In the genomic region with DNA sequence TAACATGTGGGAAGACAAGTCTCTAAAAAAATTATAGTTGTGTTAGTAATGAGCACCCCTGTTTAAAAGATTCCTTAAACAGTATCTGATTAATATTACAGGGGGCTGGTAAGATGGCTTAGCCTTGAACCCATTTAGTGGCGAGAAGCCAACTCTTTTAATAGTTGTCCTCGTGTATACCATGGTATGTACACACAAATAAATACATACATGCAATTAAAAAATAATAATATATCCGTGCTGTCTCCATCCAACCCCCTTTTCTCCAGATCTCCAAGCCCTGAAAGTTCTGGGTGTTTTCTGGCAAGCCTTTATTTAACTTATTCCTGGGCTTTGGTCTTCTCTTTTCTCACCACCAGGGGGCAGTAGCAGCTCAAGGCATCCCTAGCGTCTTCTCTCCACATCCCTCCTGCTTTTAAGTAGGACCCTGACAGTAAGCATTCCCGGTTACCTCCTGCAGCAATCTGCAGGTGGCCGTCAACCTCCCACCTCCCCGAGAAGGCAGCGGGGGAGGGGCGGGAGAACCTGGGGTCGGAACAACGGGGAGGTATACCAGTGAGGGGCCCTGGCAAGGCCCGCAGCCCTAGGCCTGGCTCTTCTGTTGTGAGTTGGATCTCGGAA, we compare ENCODE assay signal across 9 mouse cellular contexts. TPM values are rescaled to one million over a fixed set of nuclear protein-coding genes. Genes with fewer than 3 reads are reported as not detected.
DNase-seq lines count a peak whose midpoint lies in the region; ATAC-seq and TF ChIP-seq lines count a peak whose summit lies in the region.
"Had no signal": no experiment of that assay in that cellular context is flagged by ENCODE, and none has a peak within 500 bp of the region (broad histone marks: within the 10 kb centered on the region; RNA-seq: fewer than 3 reads in every experiment).

No protein-coding gene starts in this region.

- DNase-seq in G1E (ENCODE audit: low spot score), result peak; percentile 26
- peak; percentile 72 for DNase-seq in brain, embryonic 18.5 days (ENCODE audit: low read depth, low spot score)
- peak; percentile 85 for DNase-seq in forebrain, embryonic 11.5 days (ENCODE audit: low spot score)
- DNase-seq in heart, postnatal 14 days, result peak; percentile 60 to 82
- peak; percentile 84 for DNase-seq in layer of hippocampus, adult 11-12 months (ENCODE audit: low spot score)
- peak; percentile 44 for DNase-seq in lung, adult 2 months
- peak; percentile 37 for DNase-seq in ovary, adult 18-20 months (ENCODE audit: low spot score)
- peak; percentile 73 for DNase-seq in thymus, postnatal 0 days (ENCODE audit: low spot score)

- H3K4me1 ChIP-seq in G1E (ENCODE audit: insufficient read depth, low read depth, low read length), result peaks cover 3% of the 10 kb centered on the region; the same call in 1 of the 2 replicates
- peaks cover 4% of the 10 kb centered on the region; the same call in 1 of the 2 replicates for H3K4me1 ChIP-seq in forebrain, embryonic 11.5 days (replicated peaks; ENCODE audit: control insufficient read depth, insufficient read depth, low read length)
- no peaks in the 10 kb centered on the region for H3K4me1 ChIP-seq in lung, adult 2 months (ENCODE audit: control insufficient read depth, insufficient read depth, low read length)

- no peak for TF ChIP-seq POLR2A in lung, adult 2 months (IDR thresholded peaks at IDR 0.05; ENCODE audit: borderline replicate concordance, extremely low read depth, low read depth, low read length)

- H3K4me2 ChIP-seq in forebrain, embryonic 11.5 days (ENCODE audit: low read depth, low read length, severe bottlenecking), result peak overlapping the region; percentile 49

- 13% methylated on average over 13 of the region's 13 CpGs for WGBS in forebrain, embryonic 11.5 days
- WGBS in lung, adult 2 months, result 22% methylated on average over 13 of the region's 13 CpGs

- intact Hi-C loops in heart, postnatal 14 days (cut with DNase I), result loop anchor here (2.0 kb wide), 1 partner anchor 158 kb away; no protein-coding TSS in a partner anchor

- ATAC-seq in G1E (ENCODE audit: extremely low read depth, insufficient number of reproducible peaks, low FRiP score, poor library complexity, severe bottlenecking), result no peak
- 0 out of 2 replicates have a peak, but pooled peaks have one; percentile 18 for ATAC-seq in forebrain, embryonic 11.5 days (replicated peaks; ENCODE audit: low FRiP score)

- H3K36me3 ChIP-seq in G1E (replicated peaks), result no peaks in the 10 kb centered on the region
- H3K36me3 ChIP-seq in forebrain, embryonic 11.5 days (ENCODE audit: control insufficient read depth, insufficient read depth, low read length), result no peaks in the 10 kb centered on the region

- H3K9me3 ChIP-seq in G1E (replicated peaks), result no peaks in the 10 kb centered on the region
- no peaks in the 10 kb centered on the region for H3K9me3 ChIP-seq in forebrain, embryonic 11.5 days (ENCODE audit: control insufficient read depth, low read length)
- H3K9me3 ChIP-seq: megakaryocyte, embryonic 14.5 days had no signal

- no peak overlapping the region for H3K4me3 ChIP-seq in G1E (ENCODE audit: low read depth, low read length)
- no peak overlapping the region for H3K4me3 ChIP-seq in forebrain, embryonic 11.5 days (ENCODE audit: low read depth, low read length)
- H3K4me3 ChIP-seq in lung, adult 2 months (replicated peaks; ENCODE audit: extremely low read depth, low read depth, low read length), result no peak overlapping the region

- peak overlapping the region; percentile 35; the same call in 1 of the 2 replicates for H3K9ac ChIP-seq in forebrain, embryonic 11.5 days (ENCODE audit: low read length)

- H3K27ac ChIP-seq in forebrain, embryonic 11.5 days (ENCODE audit: low read depth, low read length), result no peak overlapping the region

- peaks cover 9% of the 10 kb centered on the region for H3K27me3 ChIP-seq in G1E (ENCODE audit: insufficient read depth, low read length)
- no peaks in the 10 kb centered on the region for H3K27me3 ChIP-seq in forebrain, embryonic 11.5 days (ENCODE audit: control insufficient read depth, insufficient read depth, low read length)

- peak; percentile 36 for TF ChIP-seq CTCF in G1E (IDR thresholded peaks at IDR 0.05; ENCODE audit: low read depth, low read length)
- TF ChIP-seq CTCF in lung, adult 2 months (IDR thresholded peaks at IDR 0.05; ENCODE audit: insufficient read depth, low read length), result peak; percentile 85

RNA-seq across cellular contexts. Expression of a gene that starts 13.7 kb away (rescaled TPM):
- total RNA-seq in G1E (2014; fragmentation: Nextera tagmentation) (12.1 and 13.9 TPM in 2 replicates), G1E (2017) (9.8 and 15.1 TPM in 2 replicates)
- 13.7 and 27.7 TPM in 2 replicates for polyA plus RNA-seq in G1E (2012)
- polyA plus RNA-seq in forebrain, embryonic 11.5 days (2014; fragmentation: Nextera tagmentation; extraction: Ambion mirVana), result 3.0 and 3.2 TPM in 2 replicates
- total RNA-seq in heart, postnatal 14 days (2021), result 10 to 100 TPM; 29.3 to 34.0 TPM
- 58.2 and 84.6 TPM in 2 replicates for polyA plus RNA-seq in lung, adult 2 months (2012; rRNA removed)
- 6.6 and 7.0 TPM in 2 replicates for polyA plus RNA-seq in thymus, postnatal 0 days (2015; fragmentation: Nextera tagmentation; extraction: Ambion mirVana)

RNA-seq across cellular contexts. Expression of a gene that starts 13.9 kb away (rescaled TPM):
- total RNA-seq in G1E (2014; fragmentation: Nextera tagmentation) (not detected in 2 replicates), G1E (2017) (0.44 TPM in 1 of 2 replicates, not detected in the other)
- not detected in 2 replicates for polyA plus RNA-seq in G1E (2012)
- 0.35 and 0.44 TPM in 2 replicates for polyA plus RNA-seq in forebrain, embryonic 11.5 days (2014; fragmentation: Nextera tagmentation; extraction: Ambion mirVana)
- total RNA-seq in heart, postnatal 14 days (2021), result under 1 TPM in 1 of 2 experiments, not detected in 1; 0.39 TPM
- 1.3 and 1.4 TPM in 2 replicates for polyA plus RNA-seq in lung, adult 2 months (2012; rRNA removed)
- 0.55 and 0.93 TPM in 2 replicates for polyA plus RNA-seq in thymus, postnatal 0 days (2015; fragmentation: Nextera tagmentation; extraction: Ambion mirVana)

Comparison
In these comparisons a context has a peak if more than half of its experiments do, and no peak if none do; other contexts are left out.
1. DNase-seq: peak in every context shown above with its lines; median percentile 85 in forebrain, embryonic 11.5 days; 84 in layer of hippocampus, adult 11-12 months; 73 in thymus, postnatal 0 days; 72 in brain, embryonic 18.5 days; 71 in heart, postnatal 14 days; 44 in lung, adult 2 months; 37 in ovary, adult 18-20 months; 26 in G1E.